Mouse (Mus musculus) forelimb bud, embryonic 11.5 days (tissue): ENCODE measurements around the gene Cnot1.
A peak's percentile ranks its signal among the peaks of the same experiment; 100 is the strongest.
"Not testable (repeated sequence)": the region's sequence is repeated elsewhere in the genome, so short reads cannot be mapped to it uniquely, and the experiment has no call there.

Experiments used
- DNase-seq: peaks from one replicate; pipeline ENCODE4 v3.0.0-alpha.2; 2012; ENCODE audit warnings: low read depth, low spot score

Gene Cnot1

DNA sequence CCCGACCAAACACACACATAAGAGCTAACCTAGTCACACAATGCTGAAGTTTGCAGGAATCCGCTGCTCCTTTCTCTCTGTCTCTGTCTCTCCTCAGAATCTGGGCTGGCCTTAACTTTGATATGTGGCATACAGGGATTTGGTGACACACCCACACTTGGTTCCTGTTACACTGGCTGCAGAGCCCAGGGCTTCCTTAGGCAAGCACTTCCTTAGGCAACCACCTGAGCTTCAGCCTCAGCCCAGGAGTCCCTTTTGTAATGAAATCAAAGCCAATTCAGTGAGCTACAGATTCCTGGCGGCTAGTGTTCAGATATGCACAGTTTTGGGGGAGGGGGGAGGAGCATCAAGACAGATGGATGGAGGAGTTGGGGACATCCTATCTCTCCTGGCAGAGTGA lies 10.3 kb upstream of the Cnot1 start:
- no peak for DNase-seq

DNA sequence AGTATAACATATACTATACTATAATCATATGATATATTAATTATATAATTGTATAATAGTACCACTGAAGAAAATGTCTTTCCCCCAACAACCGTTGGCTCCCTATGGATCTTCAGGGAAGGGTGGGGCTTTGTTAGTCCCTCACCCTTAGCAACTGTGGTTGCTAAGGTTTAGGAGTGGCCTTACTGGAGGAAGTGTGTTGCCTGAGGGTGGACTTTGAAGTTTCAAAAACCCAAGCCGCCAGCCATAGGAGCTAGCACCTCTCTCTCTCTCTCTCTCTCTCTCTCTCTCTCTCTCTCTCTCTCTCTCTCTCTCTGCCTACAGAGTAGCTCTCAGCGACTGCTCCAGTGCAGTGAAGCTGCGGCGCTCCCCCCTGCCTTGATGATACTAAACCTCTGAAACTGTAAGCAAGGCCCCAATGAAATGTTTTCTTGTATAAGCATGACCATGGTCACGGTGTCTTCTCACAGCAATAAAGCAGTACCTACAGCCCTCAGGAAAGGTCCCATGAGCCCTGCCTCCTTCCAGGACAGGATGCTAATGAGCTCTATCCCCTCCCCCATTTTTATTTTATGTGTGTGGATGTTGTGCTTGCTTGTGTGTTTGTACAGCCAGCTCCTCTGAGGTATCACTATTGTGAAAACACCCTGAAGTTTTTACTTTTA lies 8.9 kb upstream of the Cnot1 start:
- DNase-seq = no peak

DNA sequence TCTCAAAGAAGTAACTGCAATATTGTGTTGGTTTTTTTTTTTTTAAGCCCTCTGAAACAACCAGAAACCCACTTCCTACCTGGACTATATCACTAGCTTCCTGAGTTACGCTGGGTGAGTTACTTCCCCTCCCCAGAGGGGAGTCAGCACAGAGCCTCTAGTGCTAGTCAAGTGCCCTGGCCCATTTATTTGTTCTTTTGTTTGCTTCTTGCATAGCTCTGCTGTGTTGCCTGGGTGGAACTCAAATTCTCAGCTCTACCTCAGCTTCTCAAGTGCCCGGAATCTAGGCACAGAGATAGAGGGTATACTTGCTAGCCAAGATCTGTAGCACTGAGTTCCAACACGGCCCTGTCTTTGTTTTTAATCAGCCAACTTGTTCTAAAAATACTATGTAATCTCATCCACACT lies 2.9 kb upstream of the Cnot1 start:
- no peak for DNase-seq

DNA sequence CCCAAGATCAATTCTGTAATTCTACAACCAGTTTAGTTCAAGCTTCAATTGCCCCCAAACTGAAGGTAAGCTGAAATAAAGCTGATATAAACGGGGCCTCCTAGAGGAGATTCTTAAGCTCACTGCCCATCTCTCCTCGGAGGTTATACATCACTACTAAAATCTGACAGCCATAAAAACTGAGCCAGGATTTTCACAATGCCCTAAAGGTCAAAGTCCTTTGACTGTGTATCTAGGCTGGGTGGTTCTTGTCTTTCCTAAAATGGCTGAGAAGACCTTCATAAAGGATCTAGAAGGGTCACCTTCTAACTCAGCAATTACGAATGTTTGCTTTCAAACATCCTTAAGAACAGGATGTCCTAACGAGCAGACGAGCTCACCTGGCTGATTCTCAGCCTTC lies 1.9 kb upstream of the Cnot1 start:
- DNase-seq = no peak

DNA sequence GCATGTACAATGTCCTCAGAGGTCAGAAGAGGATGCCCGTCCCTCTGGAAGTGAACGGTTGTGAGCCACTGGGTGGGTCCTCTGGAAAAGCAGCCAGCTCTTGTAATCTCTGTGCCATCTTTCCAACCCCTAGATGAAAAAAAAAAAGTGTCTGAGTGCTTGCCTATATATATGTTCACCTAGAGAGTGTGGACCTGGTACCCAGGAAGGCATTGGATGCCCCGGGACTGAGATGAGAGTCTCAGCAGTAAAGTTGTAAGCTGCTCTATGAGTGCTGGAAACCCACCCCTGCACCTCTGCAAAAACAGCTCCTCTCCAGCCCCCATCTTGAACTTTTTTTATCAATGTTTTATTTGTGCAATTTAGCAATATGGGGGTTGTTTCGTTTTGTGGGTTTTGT lies 1.4 kb upstream of the Cnot1 start:
- DNase-seq = no peak

DNA sequence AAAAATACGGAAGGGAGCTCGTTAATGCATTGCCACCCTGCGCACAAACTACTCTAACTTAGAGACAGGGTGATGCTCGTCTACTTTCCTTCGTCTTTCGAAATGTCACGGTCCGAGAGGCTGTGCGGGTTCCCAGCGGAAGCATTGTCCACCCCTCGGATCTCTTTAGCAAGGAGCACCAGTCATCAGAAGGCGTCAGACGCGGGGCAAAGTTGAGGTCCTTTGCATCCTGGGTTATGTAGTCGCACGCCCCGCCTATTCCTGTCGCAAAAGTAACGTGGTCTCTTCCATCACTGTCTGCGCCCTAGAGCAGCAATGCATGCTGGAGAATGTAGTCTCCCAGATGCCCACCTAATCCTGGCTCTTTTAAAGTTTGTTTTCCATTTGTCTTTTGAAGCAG lies 597 bp upstream of the Cnot1 start:
- peak; percentile 94 for DNase-seq

DNA sequence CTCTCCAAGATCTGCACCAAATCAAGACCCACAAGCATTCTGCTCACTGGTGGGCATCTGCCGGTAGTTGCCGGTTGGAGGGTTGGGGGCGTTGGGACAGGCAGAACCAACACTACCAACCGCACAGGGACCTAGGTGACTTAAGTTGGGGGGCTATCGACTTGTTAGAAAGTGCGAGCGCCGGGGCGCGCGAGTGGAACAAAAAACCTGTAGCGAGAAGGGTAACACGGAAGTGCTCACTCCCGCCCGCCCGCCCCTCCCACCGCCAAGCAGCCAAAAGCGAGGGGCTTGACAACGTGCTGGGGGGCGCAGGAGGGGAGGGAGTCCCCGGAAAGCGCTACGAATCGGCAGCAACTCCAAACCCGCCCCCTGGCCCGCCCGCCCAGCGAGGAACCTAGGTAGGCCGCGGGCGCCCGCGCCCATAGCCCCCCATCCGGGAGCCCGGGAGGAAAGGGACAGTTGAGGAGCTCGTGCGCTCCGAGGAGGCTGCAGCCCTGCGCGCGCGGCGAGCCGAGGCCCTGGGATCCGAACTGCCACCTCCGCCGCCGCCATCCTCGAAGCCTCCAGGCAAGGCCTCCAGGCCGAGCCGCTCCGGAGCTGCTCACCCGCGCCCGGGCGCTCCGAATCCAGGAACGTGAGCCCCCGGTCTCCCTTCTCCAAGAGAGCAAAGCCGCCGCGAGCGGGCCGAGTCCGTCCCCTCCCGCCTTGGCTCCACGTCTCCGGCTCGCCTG lies 638 bp downstream of the Cnot1 start:
- DNase-seq = peak; percentile 7

DNA sequence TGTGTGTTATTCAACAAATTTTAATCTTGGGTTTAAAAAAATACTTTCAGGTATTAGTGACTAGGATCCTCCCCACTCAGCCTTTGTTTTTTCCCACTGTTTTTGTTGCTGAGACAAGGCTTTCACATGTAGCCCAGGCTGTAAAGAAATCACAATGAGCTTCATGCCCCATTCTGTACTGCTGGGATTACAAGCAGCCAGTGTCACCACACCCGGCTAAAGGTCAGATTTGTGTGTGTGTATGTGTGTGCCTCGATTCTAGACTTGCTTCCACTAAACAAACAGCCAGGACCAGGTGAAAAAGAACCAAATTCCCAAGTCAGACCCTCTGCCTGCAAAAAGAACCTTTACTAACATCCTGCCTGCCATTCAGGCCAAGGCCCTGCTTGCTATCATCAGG lies 1.8 kb downstream of the Cnot1 start:
- no peak for DNase-seq

DNA sequence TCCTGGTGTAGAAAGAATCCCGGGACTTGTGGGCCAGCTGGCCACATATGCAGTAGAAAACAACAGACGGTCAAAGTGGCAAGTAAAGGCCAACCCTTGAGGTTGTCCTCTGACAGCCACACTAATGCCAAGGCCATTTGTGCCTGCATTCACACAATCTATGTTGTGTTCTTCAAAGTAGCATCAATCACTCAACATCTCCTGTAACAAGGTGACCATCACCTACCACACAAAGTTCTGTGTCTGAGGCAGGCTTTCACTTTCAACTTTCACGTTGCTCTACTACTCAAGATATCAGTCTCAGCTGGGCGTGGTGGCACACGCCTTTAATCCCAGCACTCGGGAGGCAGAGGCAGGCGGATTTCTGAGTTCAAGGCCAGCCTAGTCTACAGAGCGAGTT lies 5.0 kb downstream of the Cnot1 start:
- no peak for DNase-seq

DNA sequence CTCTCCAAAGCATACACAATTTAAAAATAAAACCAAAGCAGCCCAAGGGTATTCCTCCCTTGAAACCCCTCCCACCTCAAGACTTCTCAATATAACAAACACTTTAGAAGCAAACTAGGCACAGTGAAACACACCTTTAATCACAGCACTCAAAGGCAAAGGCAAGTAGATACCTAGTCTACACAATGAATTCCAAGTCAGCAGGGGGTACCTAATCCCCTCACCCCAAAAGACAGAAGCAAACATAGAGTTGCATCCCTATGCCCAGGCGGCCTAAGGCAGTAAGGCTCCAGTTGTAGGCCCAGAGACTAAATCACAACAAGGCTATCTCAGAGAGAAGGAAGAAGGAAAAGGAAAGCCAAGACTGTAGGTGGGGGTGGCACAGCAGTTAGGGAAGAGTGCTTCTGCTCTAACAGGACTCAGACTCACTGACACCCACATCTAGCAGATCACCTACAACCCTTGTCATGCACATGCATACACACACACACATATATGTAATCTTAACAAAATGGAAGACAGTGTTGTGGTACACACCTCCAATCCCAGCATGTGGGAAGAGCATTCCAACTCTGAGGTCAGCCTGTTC lies 5.7 kb downstream of the Cnot1 start:
- DNase-seq = no peak

DNA sequence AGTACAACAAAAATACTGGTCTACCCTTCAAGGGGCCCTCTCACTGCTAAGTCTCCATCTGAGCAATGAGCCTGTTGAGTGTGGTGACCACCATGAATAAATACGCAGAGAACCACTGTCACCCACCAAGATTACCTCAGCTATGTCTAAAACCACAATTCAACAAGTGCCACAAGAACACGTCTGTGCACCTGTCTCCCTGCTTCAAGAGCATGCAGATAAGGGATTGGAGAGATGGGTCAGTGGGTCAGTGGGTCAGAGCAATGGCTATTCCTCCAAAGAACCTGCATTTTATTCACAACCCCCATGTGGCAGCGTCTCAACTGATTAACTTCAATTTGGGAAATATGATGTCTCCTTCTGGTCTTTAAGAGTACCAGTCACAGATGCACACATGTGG lies 6.9 kb downstream of the Cnot1 start:
- no peak for DNase-seq

DNA sequence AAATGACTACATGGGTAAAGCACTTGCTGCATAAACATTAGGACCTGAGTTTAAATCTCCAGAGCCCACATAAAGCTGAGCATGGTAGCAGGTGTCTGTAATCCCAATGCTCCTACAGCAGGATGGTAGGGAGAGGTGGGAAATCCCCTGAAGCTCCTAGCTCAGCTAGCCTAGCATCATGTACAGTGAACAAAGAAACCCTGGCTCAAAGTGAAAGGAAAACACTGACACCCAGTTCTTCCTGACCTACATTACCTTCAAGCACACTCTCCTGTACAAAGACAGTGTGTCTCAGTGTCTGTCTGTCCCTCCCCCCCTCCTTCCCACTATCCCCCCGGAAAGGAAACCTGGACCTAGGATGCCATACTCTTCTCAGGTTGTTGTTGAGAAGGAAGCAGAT lies 7.4 kb downstream of the Cnot1 start:
- DNase-seq = no peak

DNA sequence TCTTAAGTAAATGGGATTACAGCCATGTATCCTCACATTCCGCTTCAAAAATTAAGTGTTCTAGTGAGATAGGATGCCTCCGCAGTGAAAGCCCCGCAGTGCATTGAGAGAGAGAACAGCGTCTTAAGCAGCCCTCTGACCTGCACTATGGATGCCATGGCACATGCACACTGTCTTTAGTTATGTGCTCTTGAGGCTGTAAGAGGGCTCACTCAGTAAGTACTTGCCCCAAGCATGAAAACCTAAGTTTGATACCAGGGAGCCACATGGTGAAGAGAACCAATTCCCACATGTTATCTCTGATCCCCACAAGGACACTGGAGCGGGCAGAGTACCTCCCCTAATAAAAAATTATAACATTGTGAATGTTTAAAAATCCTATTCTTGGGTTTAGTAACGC lies 8.1 kb downstream of the Cnot1 start:
- no peak for DNase-seq

DNA sequence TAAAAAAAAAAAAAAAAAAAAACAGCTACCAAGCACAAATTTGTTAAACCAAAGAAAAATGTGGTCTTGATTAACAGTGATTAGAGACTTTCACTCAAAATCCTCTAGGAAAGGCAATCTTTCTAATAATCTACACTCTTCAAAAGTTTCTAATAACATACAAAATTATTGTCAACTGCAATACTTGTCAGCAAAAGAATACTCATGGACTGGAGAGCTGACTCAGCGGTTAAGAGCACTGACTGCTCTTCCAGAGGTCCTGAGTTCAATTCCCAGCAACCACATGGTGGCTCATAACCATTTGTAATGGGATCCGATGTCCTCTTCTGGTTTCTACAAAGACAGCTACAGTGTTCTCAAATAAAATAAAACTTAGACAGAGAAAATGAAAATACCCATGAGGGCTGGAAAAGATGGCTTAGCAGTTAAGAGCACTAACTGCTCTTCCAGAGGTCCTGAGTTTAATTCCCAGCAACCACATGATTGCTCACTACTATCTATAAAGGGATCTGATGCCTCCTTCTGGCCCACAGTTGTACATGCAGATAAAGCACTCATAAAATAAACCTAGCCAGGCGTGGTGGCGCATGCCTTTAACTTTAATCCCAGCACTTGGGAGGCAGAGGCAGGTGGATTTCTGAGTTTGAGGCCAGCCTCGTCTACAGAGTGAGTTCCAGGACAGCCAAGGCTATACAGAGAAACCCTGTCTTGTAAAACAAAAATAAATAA lies 11.8 kb downstream of the Cnot1 start:
- DNase-seq = not testable (repeated sequence)

DNA sequence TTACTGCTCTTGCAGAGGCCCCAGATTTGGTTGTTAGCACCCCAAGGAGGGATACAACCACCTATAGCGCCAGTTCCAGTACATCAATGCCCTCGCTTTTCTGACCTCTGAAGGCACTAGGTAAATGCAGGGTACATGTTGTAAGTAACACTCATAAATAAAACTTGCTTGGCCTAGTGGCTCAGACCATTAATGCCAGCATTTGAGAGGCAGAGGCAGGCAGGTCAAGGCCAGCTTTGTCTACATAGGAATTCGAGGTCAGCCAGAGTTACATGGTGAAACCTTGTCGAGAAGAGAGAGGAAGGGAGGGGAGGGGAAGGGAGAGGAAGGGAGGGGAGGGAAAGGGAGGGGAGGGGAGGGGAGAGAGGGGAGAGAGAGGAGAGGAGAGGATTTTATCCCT lies 21.7 kb downstream of the Cnot1 start:
- DNase-seq = no peak

DNA sequence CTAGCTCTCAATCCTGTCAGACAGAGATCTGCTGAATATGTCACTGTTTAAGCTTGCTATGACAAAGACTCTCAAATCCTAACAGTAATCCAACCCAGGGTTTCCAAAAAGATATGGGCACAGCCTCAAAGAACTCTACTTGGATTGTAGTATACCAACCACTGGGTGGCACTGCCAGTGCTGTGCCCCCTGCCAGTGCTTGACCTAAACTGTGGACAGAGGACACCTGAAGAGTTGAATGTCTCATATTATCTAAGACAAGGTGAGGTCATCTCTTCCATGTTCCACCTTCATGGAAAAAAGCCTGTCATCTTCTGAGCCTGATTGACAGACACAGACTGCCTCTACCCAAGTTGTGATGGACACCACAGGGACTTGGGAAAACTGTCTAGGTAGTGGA lies 24.6 kb downstream of the Cnot1 start:
- DNase-seq = no peak

DNA sequence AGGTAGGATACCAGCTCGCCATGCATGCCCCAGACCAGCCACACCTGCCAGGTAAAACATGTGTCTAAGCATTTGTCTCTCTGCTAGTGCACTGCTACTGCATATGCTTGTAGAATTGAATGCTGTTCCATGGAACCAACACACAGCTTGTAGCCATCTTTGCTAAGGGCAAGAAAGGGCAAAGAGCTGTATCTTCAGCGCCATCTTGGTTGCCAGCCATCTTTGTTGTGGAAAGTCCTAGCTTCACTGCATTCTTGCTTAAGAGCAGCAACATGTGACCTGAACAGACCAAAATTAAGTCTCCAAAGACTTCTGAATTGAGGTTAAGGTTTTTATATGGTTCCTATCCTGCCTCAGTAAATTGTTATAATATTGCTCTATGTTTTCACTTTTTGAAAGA lies 25.5 kb downstream of the Cnot1 start:
- DNase-seq = no peak

DNA sequence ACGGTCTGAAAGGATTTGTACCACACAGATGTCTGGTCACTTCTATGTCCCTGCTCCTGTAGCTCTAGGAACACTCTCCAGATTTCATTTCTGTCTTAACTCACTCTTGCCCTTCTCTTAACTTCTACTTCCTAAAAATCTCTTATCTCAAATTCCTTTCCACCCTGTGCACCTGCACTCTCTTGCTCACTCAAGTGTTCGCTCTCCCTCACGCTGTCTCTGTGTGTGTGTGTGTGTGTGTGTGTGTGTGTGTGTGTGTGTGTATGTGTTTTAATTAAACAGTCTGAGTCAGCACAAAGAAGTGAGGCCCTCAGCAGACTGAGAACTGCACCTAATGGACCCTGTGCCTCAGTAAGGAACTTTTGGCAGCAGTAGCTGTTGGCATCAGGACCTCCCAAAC lies 26.2 kb downstream of the Cnot1 start:
- DNase-seq = no peak

DNA sequence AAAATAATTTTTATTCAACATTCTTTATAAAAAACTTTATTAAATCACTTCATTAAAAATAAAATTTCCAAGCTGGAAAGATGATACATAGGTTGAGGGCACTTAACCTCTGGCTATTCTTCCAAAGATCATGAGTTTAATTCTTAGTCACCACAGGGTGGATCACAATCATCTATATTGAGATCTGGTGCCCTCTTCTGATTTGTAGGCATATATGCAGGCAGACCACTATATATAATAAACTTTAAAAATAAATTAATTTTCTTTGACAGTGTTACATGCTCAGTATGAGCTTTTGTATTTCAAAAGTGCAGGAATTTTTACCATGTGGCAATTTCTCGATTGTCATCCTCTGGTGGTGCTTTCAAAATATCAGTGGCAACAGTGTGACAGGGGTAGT lies 43.1 kb downstream of the Cnot1 start:
- DNase-seq = no peak

DNA sequence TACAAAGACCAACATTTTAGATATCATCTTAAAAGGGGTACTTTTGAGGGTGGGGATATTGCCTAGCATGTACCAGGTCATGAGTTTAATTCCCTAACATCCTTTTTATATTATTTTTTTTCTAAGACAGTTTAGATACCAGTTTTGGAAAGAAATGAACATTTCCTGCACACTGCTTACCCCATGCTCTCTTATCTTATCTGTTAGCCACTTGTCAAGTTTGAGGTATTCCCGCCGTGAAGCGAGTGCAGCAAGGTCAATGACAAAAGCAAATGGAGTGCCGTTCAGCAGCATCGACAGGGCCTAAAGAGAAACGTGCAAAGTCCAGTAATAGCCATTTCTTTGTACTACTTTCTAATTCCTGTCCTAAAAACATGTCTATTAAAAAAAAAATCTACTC lies 46.9 kb downstream of the Cnot1 start:
- DNase-seq = no peak

DNA sequence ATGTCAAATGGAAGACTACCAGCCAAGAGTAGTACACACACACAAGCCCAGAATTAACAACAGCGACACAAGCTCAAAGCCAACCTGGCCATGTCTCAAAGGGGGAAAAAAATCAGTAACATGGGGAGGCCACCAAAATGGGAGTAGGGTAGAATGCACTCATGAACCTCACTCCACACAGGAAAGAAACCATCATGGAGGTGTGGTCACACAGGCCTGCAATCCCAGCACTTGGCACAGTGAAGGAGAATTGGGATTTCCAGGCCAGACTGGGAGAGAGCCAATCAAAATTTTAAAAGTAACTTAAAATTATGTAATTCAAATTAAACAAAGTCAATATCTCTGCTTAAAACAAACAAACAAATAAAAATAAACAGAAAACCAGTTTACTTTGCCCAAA lies 55.3 kb downstream of the Cnot1 start:
- no peak for DNase-seq

DNA sequence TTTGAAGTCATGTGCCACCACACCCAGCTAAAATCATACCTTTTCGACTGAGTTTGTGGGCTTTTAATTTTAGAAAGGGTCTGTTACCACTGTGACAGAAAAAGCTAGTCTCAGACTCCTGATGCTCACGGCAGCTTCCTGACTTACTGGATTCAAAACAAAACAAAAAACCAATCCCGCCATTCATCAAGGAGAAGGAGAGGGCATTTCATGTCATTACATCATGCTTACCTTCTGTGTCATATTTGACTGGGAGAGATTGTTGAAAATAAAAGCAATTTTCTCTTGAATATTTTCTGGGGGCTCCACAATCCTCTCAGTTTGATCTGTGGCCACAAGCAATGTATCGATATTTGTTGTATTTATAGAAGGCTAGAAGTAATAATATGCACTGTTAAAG lies 59.2 kb downstream of the Cnot1 start:
- no peak for DNase-seq

DNA sequence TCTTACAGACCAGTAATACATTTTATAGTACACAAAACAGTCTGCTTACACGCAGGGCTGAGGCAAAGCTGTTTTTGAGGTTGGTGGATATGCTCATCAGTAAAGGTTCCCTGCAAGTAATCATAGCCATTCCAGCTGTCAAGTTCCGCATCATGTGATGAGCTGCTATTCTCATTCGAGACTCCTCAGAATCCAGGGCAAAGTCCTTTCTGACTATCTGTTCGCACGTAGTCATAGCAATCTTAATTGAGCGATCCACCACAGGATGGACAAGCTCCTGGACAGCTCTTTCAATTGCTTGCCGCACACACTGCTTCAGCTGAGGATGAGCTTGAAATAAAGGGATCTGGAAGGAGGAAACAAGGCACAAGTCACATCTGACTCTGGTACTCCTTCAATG lies 65.5 kb downstream of the Cnot1 start:
- DNase-seq = no peak
